Mouse (Mus musculus) small intestine, adult 2 months (tissue): ENCODE measurements around the gene Apc2.

Experiments used
- CTCF ChIP-seq: fragments of 200-500 bp; IDR thresholded peaks from 2 replicates; pipeline ENCODE4 v1.5.1; 2012; ENCODE audit warnings: low read depth, mild to moderate bottlenecking, control low read depth, inconsistent platforms, low read length, moderate library complexity, mixed read lengths; ENCODE audit not compliant: insufficient replicate concordance, insufficient read length; ENCODE audit errors: extremely low read depth
- POLR2A ChIP-seq: fragments of 200-500 bp; IDR thresholded peaks from 2 replicates; pipeline ENCODE4 v1.6.1; 2012; ENCODE audit warnings: low read depth, mild to moderate bottlenecking, control low read depth, inconsistent platforms, low read length, moderate library complexity

- no peak for TF ChIP-seq POLR2A
- TF ChIP-seq CTCF, result no peak
These were observed 19.5 kb downstream of the Apc2 start for GRCm38 (mm10) chr10:80315315-80315714.
